Mouse (Mus musculus): ENCODE measurements around the gene Znrd1.
A peak's percentile ranks its signal among the peaks of the same experiment; 100 is the strongest.

The Znrd1 gene

DNA sequence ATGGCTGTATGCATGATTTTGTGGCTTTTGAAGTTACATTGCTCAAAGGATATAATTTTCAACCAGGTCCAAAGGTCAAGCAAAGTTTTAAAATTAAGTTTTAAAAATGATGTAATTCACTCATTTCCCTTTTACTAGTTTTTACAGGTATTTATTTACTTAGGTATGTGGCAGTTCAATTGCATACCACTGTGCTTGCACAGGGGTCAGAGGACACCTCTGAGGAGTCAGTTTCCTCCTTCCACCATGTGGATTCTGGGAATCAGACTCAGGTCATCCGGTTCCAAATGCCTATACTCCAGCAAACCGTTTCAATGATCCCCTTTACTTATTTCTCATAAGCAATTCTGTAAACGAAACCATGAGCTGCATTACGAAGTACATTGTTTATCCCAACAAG is 35.6 kb downstream of the Znrd1 start:
- DNase-seq: no peak

DNA sequence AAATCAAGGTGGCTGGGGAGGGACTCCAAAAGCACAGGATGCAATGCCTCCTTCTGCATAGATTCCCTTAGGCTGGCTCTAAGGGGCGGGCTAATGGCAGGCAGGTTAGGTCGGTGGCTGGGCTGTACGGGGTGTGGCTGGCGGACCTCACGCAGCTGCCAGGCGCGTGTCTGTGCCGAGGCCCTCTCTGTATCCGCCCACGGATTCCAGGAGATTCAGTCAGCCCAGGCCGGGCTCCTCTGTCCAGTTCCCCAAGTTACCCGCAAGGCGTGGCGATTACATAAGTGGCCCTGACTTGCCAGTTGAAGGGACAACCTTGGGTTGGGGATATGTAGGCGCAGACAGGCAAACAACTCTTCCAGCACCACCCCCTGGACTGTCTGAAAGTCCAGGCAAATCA is 38.1 kb downstream of the Znrd1 start:
- no peak for DNase-seq

DNA sequence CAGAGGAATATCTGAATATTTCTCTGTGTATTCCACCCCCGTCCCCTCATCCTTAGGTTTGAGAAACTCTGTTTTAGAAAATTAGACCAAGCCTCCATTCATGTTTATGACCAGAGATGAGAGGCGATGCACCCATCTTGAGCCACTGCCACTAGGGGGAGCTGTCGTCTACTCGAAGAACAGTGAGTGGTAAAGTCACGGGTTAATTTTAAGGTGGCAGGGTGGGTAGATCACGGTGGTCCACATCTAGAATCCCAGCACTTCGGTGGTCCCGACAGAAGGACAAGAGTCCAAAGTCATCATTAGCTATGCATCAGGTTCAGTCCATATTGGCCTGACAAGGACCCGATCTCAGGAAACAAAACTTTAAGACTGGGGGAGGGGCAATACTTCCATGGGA is 43.3 kb downstream of the Znrd1 start:
- peak; percentile 62 to 66 for DNase-seq

DNA sequence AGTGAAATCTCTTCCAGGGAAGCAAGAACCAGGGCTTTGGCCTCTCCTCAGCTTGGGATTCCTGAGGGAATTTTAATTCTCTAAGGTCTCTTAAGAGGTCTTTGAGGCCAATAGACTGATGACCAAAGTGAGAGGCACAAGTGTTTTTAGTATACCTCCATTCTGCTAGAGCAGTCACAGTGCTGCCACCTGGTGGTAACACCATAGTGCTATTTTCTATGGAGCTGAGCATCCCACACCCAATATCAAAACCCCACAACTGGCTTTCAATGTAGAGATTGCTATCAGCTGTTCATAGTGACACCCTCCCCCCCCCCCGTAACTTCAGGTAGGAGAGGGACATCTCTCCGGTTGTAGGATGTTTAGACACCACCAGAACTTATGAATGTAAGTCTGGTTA is 44.3 kb downstream of the Znrd1 start:
- DNase-seq: peak; percentile 77 to 83

DNA sequence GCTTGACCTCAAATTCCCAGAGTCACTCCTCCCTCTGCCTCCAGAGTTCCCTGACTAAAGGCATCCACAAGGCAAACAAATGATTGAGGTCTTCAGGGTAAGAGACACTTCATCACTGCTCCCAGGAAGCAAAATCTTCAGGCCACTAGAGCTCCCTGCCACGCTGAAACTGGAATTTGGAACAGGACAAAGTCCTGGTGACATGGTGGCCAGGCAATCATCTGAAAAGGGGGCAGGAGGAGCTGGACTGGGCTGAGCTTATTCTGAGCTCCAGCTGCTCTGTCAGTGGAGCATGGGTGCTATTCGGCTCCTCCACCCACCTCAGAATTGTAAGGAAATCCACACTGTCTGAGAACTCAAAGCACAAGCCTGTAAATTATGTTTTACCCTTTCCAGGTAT is 46.3 kb downstream of the Znrd1 start:
- no peak for DNase-seq

DNA sequence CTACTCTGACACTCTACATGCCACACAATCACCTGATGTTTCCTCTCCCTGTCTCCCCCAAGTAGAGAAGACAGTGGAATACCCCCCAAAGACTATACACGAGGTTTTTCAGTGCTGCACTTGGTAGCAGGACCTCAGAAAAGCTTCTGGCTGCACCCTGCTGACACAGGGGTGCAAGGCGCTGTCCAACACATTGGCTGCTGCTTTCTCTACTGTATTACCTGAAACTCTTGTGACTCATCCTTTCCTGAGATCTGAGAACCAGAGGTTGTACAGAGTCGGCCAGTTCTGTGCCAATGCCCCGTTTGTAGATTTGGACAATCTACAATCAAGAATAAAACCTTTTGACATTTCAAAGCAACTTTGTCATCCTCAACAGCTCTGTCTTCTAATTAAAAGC is 48.6 kb downstream of the Znrd1 start:
- no peak for DNase-seq

DNA sequence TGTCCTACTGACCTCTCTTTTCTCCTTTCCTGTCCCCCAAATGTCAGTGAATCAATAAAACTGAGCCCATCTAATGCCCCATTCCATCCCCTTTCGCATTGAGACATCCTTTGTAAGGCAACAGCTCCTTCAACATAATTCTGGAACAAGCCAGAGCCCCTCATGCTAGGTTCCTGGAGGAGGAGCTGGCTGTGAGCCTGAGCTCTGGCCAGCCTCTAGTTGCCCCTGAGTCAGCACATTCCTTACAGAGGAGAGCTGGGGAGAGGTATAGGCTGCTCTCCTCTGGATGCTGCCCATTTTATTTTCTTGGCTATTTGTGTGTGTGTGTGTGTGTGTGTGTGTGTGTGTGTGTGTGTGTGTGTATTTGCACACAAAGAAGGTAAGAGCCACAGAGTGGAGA is 50.1 kb downstream of the Znrd1 start:
- no peak for DNase-seq
